Mouse (Mus musculus) forebrain, postnatal 0 days (tissue): ENCODE measurements around the gene 6430548M08Rik. TPM values are rescaled to one million over a fixed set of nuclear protein-coding genes. Genes with fewer than 3 reads are reported as not detected.

ENCODE experiments used
- ATAC-seq: fragments of 200-750 bp; cut with Nextera tagmentation; 2 replicates; pipeline ENCODE4 v1.8.0; 2017; ENCODE audit warnings: mild to moderate bottlenecking, moderate library complexity
- DNase-seq: peaks from one replicate; pipeline ENCODE4 v3.0.0-alpha.2; 2015
- H3K27ac ChIP-seq: fragments of 300-500 bp; sonication (generic); 2 replicates; pipeline ENCODE4 v1.5.1; 2014; ENCODE audit warnings: low read depth, mild to moderate bottlenecking, antibody characterized with exemption, low read length, moderate library complexity, mixed read lengths
- H3K27me3 ChIP-seq: fragments of 300-500 bp; sonication (generic); 2 replicates; pipeline ENCODE4 v1.6.1; 2014; ENCODE audit warnings: mild to moderate bottlenecking, low read length, mixed read lengths; ENCODE audit not compliant: insufficient read depth
- H3K36me3 ChIP-seq: fragments of 300-500 bp; sonication (generic); 2 replicates; pipeline ENCODE4 v1.6.1; 2014; ENCODE audit warnings: mild to moderate bottlenecking, moderate library complexity; ENCODE audit not compliant: insufficient read depth
- H3K4me1 ChIP-seq: fragments of 300-500 bp; sonication (generic); 2 replicates; pipeline ENCODE4 v1.6.1; 2014; ENCODE audit warnings: antibody characterized with exemption; ENCODE audit not compliant: insufficient read depth
- H3K4me2 ChIP-seq: fragments of 300-500 bp; sonication (generic); 2 replicates; pipeline ENCODE4 v1.6.1; 2014; ENCODE audit warnings: low read depth, mild to moderate bottlenecking, moderate library complexity
- H3K4me3 ChIP-seq: fragments of 300-500 bp; sonication (generic); 2 replicates; pipeline ENCODE4 v1.5.1; 2014; ENCODE audit warnings: low read depth, low read length, mixed read lengths
- H3K9ac ChIP-seq: fragments of 300-500 bp; sonication (generic); 2 replicates; pipeline ENCODE4 v1.6.1; 2014; ENCODE audit warnings: mild to moderate bottlenecking
- H3K9me3 ChIP-seq: fragments of 300-500 bp; sonication (generic); 2 replicates; pipeline ENCODE4 v1.6.1; 2016; ENCODE audit warnings: low read length
- CTCF ChIP-seq: sonication (generic); IDR thresholded peaks from 2 replicates; pipeline ENCODE4 v1.5.1; 2016; ENCODE audit warnings: antibody characterized with exemption, control low read depth, low read depth
- WGBS: fragments of 180-500 bp; shearing (Covaris S2); extraction: QIAGEN DNeasy Blood & Tissue Kit; methylation state at CpG from one replicate; pipeline ENCODE4 v1.1.7; 2014; 5-methylcytosine and 5-hydroxymethylcytosine counted together
- polyA plus RNA-seq: library from polyadenylated mRNA; unstranded; fragments of >200 nt; fragmentation: Nextera tagmentation; extraction: Ambion mirVana; gene quantifications from 2 replicates; pipeline ENCODE4 v1.2.1, GENCODE M21; 2015
- total RNA-seq: library from RNA; depleted of rRNA; stranded (reverse); fragments of >200 nt; gene quantifications from 2 replicates; pipeline ENCODE4 v1.2.3, GENCODE M21; 2014

The 6430548M08Rik gene
- total and polyA plus RNA-seq, 2 experiments from 2014 or later: 32.7 to 59.6 TPM

DNA sequence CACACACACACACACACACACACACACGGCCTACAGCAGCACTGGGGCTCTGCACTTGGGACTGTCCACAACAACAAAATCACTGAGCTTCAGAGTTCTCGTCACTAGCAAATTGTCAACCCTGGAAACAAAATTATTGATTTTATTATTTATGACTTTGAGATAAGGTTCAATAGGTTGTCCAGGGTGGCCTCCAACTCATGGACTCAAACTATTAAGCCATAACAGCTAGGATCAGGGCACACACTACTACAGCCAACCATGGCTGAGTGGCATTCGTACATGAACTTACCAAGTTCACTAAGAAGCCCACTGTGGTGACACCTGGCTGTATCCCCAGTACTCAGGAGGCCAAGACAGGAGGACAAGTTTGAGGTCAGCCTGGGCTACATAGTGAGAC is 20.8 kb upstream of the 6430548M08Rik start:
- no peak overlapping the region for H3K4me2 ChIP-seq
- ATAC-seq (no peak), DNase-seq (no peak)
- WGBS: 100% methylated on average over 3 of the region's 3 CpGs
- H3K27ac ChIP-seq: no peak overlapping the region
- H3K4me1 ChIP-seq: no peaks in the 10 kb centered on the region
- H3K36me3 ChIP-seq: peaks cover 40% of the 10 kb centered on the region
- no peaks in the 10 kb centered on the region for H3K27me3 ChIP-seq
- no peak overlapping the region for H3K9ac ChIP-seq
- no peaks in the 10 kb centered on the region for H3K9me3 ChIP-seq
- no peak for TF ChIP-seq CTCF
- H3K4me3 ChIP-seq: no peak overlapping the region

DNA sequence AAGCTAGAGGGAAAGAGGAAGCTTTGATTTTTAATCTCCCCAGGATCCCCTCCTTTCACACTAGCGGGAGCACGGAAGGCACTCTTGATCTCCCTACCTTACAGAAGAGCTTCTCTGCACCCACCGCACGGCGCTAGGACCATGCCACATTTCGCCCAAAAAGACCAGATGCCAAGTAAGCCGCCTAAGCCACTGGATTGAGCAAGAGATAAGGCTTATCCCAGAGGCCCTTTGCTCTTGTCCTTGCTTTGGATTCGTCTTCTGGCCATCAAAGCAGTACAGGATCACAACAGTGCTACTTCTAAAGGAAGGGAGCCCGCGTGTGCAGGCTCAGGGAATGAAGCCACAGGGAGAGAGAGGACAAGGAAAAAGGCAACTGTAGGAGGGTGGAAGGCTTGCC is 19.2 kb upstream of the 6430548M08Rik start:
- H3K27ac ChIP-seq: no peak overlapping the region
- H3K27me3 ChIP-seq: no peaks in the 10 kb centered on the region
- H3K9ac ChIP-seq: no peak overlapping the region
- peaks cover 35% of the 10 kb centered on the region for H3K36me3 ChIP-seq
- ATAC-seq (no peak), DNase-seq (no peak)
- H3K4me1 ChIP-seq: no peaks in the 10 kb centered on the region
- whole genome bisulfite sequencing: 87% methylated on average over 10 of the region's 10 CpGs
- no peak overlapping the region for H3K4me2 ChIP-seq
- TF ChIP-seq CTCF: no peak
- H3K4me3 ChIP-seq: no peak overlapping the region
- no peaks in the 10 kb centered on the region for H3K9me3 ChIP-seq

DNA sequence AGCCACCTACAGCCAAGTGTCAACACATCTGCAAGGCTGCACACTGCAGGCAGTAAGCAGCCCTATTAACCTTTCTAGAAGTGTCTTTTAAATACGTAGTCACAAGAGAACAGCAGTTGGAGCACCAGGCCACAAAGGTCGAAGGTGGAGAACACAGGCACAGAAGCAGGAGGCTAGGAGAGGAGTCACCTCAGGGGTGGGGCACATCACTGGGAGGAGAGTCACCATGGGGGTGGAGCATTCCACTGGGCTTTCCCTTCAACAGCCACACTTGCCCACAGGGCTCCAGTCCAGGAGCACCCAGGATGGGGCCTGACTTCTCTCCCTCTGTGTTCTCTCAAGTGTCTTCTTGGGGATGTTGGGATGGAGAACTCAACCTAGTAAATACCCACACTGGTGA is 17.5 kb upstream of the 6430548M08Rik start:
- Histone ChIP-seq H3K27ac (no peak overlapping the region), H3K9ac (no peak overlapping the region), H3K36me3 (peaks cover 21% of the 10 kb centered on the region), H3K4me1 (peaks cover 4% of the 10 kb centered on the region), H3K27me3 (no peaks in the 10 kb centered on the region), H3K9me3 (no peaks in the 10 kb centered on the region), H3K4me2 (no peak overlapping the region), H3K4me3 (no peak overlapping the region)
- TF ChIP-seq CTCF: no peak
- DNase-seq (no peak), ATAC-seq (no peak)
- 85% methylated on average over 2 of the region's 2 CpGs for WGBS

DNA sequence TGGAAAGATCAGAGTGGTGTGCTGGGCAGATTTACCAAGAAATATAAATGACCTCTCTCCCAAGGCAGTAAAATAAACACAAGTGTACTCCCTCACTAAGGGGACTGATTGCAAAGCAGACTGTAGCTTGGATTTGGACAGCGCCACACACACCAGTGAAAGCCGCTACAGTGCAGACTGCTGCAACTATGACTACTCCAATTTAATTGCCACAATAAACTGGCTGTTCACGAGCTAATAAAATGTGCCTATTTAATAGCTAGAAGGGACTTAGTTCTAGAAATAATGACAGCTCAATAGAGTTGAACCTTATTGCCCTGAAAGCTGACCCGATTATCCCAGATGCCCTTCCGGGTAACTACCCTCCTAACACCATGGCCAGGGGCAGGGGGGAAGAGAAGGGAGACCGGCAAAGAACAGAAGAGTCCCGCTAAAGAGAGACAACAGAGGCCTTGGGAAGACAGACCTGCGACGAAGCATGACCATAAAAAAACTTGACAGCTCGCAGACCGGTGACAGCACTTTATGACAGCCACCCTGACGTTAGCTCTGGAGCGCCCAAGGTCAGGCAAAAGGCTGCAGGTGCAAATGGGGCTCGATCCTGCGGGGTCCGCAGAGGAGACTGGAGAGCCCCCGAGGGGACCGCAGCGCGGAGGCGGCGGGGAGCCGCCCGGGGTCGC is 13.4 kb upstream of the 6430548M08Rik start:
- H3K27ac ChIP-seq: peak overlapping the region; percentile 94
- no peak for TF ChIP-seq CTCF
- H3K9me3 ChIP-seq: no peaks in the 10 kb centered on the region
- peaks cover 12% of the 10 kb centered on the region for H3K4me1 ChIP-seq
- H3K27me3 ChIP-seq: no peaks in the 10 kb centered on the region
- WGBS: 5% methylated on average over 25 of the region's 25 CpGs
- no peaks in the 10 kb centered on the region for H3K36me3 ChIP-seq
- H3K4me3 ChIP-seq: peak overlapping the region; percentile 84
- no peak for DNase-seq
- peak overlapping the region; percentile 97 for H3K4me2 ChIP-seq
- ATAC-seq: no peak
- H3K9ac ChIP-seq: peak overlapping the region; percentile 89

DNA sequence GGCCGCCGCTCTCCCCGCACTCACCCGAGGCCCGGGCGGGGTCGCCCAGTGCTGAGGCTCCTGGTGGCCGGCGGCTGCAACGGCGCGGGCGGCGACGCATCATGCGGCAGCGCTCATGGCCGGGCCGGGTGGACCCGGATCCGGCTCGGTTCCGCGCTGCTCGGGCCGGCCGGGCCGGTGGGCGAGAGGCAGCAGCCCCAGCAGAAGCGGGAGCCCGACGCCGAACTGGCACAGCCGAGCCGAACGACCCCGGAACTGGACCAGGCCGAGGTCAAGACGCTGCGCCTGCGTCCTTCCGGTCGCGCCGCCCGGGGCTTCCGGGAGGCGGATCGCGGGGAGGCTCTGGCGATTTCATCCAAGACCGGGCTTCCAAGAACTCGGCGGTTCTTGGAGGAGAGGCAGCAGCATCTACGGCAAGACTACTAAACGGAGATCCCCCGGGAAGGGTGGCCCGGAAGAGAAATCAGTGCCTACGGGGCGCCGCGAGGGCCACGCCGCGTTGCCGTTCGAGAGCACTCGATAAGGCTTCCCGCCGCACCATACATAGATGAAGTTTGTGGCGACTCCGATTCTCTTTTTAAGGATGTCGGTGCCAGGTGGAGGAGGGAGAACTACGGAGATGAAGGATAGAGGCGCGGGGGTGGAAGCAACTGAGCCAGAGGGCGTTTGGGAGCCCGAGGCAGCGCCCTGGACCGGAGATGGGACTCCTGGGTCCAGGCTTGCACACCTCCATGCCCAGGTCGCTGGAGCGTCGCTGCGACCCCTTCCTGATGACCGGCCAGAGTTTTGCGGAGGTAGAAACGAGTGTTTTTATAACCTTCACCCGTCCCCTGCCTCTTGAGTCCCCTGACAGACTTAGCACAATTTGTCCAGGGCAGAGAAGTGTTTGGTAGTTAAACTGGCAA is 12.6 kb upstream of the 6430548M08Rik start, which contains the start of gene Zdhhc7:
Gene Zdhhc7 (minus strand): TSS at position 415 of the 905 bp plus-strand sequence.
- H3K4me1 ChIP-seq: peaks cover 12% of the 10 kb centered on the region
- peak within 1 kb of the TSS; percentile 97 for H3K4me2 ChIP-seq
- ATAC-seq (peak; percentile 90), DNase-seq (peak; percentile 89)
- peak within 1 kb of the TSS; percentile 84 for H3K4me3 ChIP-seq
- under 1% methylated on average over 88 of the region's 88 CpGs for WGBS
- TF ChIP-seq CTCF: no peak
- peak within 1 kb of the TSS; percentile 89 for H3K9ac ChIP-seq
- peak within 1 kb of the TSS; percentile 94 for H3K27ac ChIP-seq
- H3K36me3 ChIP-seq: no peaks in the 10 kb centered on the region
- no peaks in the 10 kb centered on the region for H3K9me3 ChIP-seq
- H3K27me3 ChIP-seq: no peaks in the 10 kb centered on the region

DNA sequence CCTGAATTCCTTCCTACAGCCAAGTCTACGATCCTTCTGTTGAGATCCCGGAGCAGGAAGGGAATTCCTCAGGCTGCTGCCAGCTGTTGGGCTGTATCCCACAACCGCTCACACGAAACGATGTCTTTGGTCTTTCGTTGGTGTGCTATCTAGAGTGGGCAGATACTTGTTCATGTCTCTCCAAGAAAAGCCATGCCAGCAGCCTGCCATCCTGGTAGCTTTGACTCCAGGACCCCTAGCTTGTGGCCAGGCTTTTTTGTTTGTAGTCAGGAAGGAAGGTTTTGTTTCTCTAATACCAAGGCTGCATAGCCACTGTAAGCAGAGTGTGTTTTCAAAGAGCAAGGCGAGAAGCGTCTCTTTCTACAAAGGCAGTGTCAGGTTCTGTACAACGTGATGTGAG is 10.0 kb upstream of the 6430548M08Rik start:
- no peaks in the 10 kb centered on the region for H3K9me3 ChIP-seq
- ATAC-seq (no peak), DNase-seq (no peak)
- 85% methylated on average over 9 of the region's 9 CpGs for WGBS
- H3K4me3 ChIP-seq: no peak overlapping the region
- H3K27ac ChIP-seq: no peak overlapping the region
- H3K27me3 ChIP-seq: no peaks in the 10 kb centered on the region
- no peaks in the 10 kb centered on the region for H3K36me3 ChIP-seq
- no peak overlapping the region for H3K9ac ChIP-seq
- TF ChIP-seq CTCF: no peak
- no peak overlapping the region for H3K4me2 ChIP-seq
- H3K4me1 ChIP-seq: peaks cover 12% of the 10 kb centered on the region

DNA sequence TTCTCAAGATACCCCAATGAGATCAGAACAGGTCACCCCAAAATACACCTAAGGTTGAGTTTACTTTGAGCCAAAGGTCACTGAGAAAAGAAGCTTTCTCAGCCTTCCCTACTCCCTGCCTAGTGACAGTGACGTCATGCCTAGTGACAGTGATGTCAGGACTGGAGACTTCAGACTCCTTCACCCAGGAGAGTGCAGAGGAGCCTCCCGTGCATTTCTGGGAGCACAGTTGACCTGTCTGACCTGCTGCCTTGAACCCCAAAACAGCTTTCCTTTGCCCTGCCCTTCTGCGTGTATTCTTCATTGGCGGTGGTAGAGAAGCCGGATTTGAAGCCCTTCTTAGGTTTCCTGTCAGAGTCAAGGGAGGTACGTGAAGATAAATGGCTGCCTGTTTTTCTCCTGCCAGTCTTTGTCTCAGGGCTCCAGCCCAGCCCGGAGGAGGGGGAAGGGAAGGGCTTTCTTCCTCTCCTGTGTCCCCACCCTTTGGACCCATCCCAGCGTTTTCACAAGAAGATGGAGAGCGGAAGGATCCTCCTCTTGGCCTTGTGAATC is 9.2 kb upstream of the 6430548M08Rik start:
- Histone ChIP-seq H3K9me3 (no peaks in the 10 kb centered on the region), H3K36me3 (no peaks in the 10 kb centered on the region), H3K9ac (no peak overlapping the region), H3K27ac (no peak overlapping the region), H3K27me3 (no peaks in the 10 kb centered on the region), H3K4me2 (no peak overlapping the region), H3K4me1 (peaks cover 12% of the 10 kb centered on the region), H3K4me3 (no peak overlapping the region)
- no peak for TF ChIP-seq CTCF
- WGBS: 70% methylated on average over 9 of the region's 9 CpGs
- DNase-seq (no peak), ATAC-seq (no peak)
